Mouse (Mus musculus): Measurements from ENCODE around the gene Adam11.
A peak's percentile ranks its signal among the peaks of the same experiment; 100 is the strongest.

The Adam11 gene

DNA sequence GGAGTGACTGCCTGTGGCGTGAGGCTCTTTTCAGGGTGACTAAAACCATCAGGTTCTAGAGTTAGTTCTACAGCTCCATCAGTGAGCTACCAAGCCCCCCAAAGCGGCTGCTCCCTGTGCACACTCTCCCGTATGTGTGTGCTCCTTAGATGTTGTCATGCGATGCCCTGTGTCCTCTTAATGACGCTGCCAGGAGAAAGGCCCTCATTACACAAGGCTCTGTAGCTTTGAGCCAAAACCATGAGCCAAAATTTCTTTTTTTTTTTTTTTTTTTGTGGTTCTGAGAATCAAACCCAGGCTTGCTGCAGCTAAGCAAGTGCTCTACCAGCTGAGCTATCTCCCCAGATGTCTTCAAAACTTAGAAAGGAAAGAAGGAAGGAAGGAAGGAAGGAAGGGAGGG, 28.1 kb upstream of the Adam11 start:
- no peaks in the 10 kb centered on the region for H3K4me1 ChIP-seq (replicated peaks; ENCODE audit: low read depth, low read length)
- TF ChIP-seq NANOG (IDR thresholded peaks at IDR 0.05; ENCODE audit: borderline replicate concordance, low read length) (no peak), POU5F1 (IDR thresholded peaks at IDR 0.05; ENCODE audit: borderline replicate concordance, low read length) (no peak), CTCF (conservative IDR thresholded peaks at IDR 0.05; ENCODE audit: low read length) (no peak)
- peaks cover 10% of the 10 kb centered on the region for H3K27me3 ChIP-seq (ENCODE audit: insufficient read depth, low read length)
- H3K9me3 ChIP-seq (ENCODE audit: low read length): no peaks in the 10 kb centered on the region
- no peak overlapping the region for H3K4me3 ChIP-seq (replicated peaks; ENCODE audit: low read length)
- H3K36me3 ChIP-seq (ENCODE audit: insufficient read depth, low read length): no peaks in the 10 kb centered on the region

GRCm38 (mm10) chr11:102734961-102735360, 26.3 kb upstream of the Adam11 start:
- Histone ChIP-seq H3K4me1 (replicated peaks; ENCODE audit: low read depth, low read length) (peaks cover 11% of the 10 kb centered on the region), H3K9me3 (ENCODE audit: low read length) (no peaks in the 10 kb centered on the region), H3K4me3 (replicated peaks; ENCODE audit: low read length) (no peak overlapping the region), H3K27me3 (ENCODE audit: insufficient read depth, low read length) (peaks cover 25% of the 10 kb centered on the region), H3K36me3 (ENCODE audit: insufficient read depth, low read length) (no peaks in the 10 kb centered on the region)
- TF ChIP-seq NANOG (IDR thresholded peaks at IDR 0.05; ENCODE audit: borderline replicate concordance, low read length) (no peak), CTCF (conservative IDR thresholded peaks at IDR 0.05; ENCODE audit: low read length) (peak; percentile 18)

- TF ChIP-seq POU5F1 (IDR thresholded peaks at IDR 0.05; ENCODE audit: borderline replicate concordance, low read length) (no peak), CTCF (conservative IDR thresholded peaks at IDR 0.05; ENCODE audit: low read length) (no peak), NANOG (IDR thresholded peaks at IDR 0.05; ENCODE audit: borderline replicate concordance, low read length) (no peak)
- Histone ChIP-seq H3K36me3 (ENCODE audit: insufficient read depth, low read length) (no peaks in the 10 kb centered on the region), H3K4me3 (replicated peaks; ENCODE audit: low read length) (no peak overlapping the region), H3K27me3 (ENCODE audit: insufficient read depth, low read length) (peaks cover 46% of the 10 kb centered on the region), H3K9me3 (ENCODE audit: low read length) (no peaks in the 10 kb centered on the region), H3K4me1 (replicated peaks; ENCODE audit: low read depth, low read length) (peaks cover 32% of the 10 kb centered on the region)
Measured at GRCm38 (mm10) chr11:102738046-102738445, 23.2 kb upstream of the Adam11 start.

DNA sequence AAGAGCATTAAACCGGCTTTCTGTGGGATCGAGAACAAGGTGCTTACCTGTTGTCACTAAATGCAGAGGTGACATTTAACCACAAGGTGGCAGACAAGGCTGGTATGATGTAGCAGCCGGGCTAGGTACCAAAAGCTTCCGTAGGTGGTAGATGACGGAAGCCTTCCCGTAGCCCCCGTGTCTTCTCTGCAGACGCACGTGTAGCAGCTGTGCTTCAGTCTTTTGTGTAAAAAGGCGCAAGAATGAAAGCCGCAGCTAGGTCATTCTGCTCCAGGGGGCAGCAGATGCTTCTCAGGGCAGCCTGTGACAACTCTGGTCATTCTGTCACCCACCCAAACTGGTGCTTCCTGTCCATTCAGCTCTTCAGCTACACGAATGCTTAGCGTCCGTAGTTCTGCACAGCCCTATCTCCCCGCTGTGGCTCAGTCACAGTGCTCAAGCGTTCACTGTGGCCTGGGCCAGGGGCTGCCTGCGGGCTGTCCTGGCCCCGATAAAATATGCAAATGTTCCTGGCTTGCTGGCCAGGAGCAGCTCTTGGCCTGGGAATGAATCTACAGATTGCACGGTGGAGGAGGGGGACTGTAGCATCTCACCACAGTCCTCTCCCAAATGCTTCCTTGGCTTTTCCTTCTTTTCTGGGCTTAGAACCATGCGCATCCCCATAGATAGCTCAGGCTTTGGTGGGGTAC, 21.8 kb upstream of the Adam11 start:
- Histone ChIP-seq H3K9me3 (ENCODE audit: low read length) (no peaks in the 10 kb centered on the region), H3K36me3 (ENCODE audit: insufficient read depth, low read length) (no peaks in the 10 kb centered on the region), H3K27me3 (ENCODE audit: insufficient read depth, low read length) (peaks cover 56% of the 10 kb centered on the region), H3K4me3 (replicated peaks; ENCODE audit: low read length) (peak overlapping the region; percentile 32; the same call in 1 of the 2 replicates), H3K4me1 (replicated peaks; ENCODE audit: low read depth, low read length) (peaks cover 36% of the 10 kb centered on the region)
- TF ChIP-seq CTCF (conservative IDR thresholded peaks at IDR 0.05; ENCODE audit: low read length): peak; percentile 47
- no peak for TF ChIP-seq NANOG (IDR thresholded peaks at IDR 0.05; ENCODE audit: borderline replicate concordance, low read length)

- TF ChIP-seq CTCF (conservative IDR thresholded peaks at IDR 0.05; ENCODE audit: low read length): no peak
- no peak for TF ChIP-seq NANOG (IDR thresholded peaks at IDR 0.05; ENCODE audit: borderline replicate concordance, low read length)
- TF ChIP-seq POU5F1 (IDR thresholded peaks at IDR 0.05; ENCODE audit: borderline replicate concordance, low read length): no peak
- H3K9me3 ChIP-seq (ENCODE audit: low read length): no peaks in the 10 kb centered on the region
Measured at GRCm38 (mm10) chr11:102740634-102741033, 20.6 kb upstream of the Adam11 start.

GRCm38 (mm10) chr11:102741129-102741950, 19.9 kb upstream of the Adam11 start:
- H3K27me3 ChIP-seq (ENCODE audit: insufficient read depth, low read length): peaks cover 56% of the 10 kb centered on the region
- no peak for TF ChIP-seq CTCF (conservative IDR thresholded peaks at IDR 0.05; ENCODE audit: low read length)
- TF ChIP-seq NANOG (IDR thresholded peaks at IDR 0.05; ENCODE audit: borderline replicate concordance, low read length): no peak
- no peak for TF ChIP-seq POU5F1 (IDR thresholded peaks at IDR 0.05; ENCODE audit: borderline replicate concordance, low read length)
- no peaks in the 10 kb centered on the region for H3K36me3 ChIP-seq (ENCODE audit: insufficient read depth, low read length)
- H3K4me1 ChIP-seq (replicated peaks; ENCODE audit: low read depth, low read length): peaks cover 40% of the 10 kb centered on the region
- no peaks in the 10 kb centered on the region for H3K9me3 ChIP-seq (ENCODE audit: low read length)
- H3K4me3 ChIP-seq (replicated peaks; ENCODE audit: low read length): peak overlapping the region; percentile 37

More at GRCm38 (mm10) chr11:102740634-102741033, 20.6 kb upstream of the Adam11 start:
- Histone ChIP-seq H3K4me1 (replicated peaks; ENCODE audit: low read depth, low read length) (peaks cover 40% of the 10 kb centered on the region), H3K4me3 (replicated peaks; ENCODE audit: low read length) (no peak overlapping the region), H3K27me3 (ENCODE audit: insufficient read depth, low read length) (peaks cover 58% of the 10 kb centered on the region), H3K36me3 (ENCODE audit: insufficient read depth, low read length) (no peaks in the 10 kb centered on the region)

DNA sequence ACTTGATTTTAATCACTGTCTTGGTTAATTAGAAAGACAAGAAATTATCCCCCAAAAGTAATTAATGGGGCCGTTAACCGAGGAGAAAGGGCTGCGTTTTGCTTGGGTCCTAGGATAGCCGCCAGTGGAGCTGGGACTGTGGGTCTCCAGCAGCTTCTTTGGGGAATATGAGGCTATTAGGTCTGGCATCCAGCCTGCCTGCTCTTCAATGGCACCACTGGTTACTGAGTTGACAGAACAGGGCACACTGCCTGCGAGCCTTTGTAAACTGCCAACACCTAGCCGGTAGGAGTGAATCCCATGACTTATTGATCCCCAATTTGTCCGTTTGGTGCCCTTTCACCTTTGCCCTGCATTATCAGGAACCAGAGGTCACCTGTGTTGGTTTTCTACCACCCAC, 19.2 kb upstream of the Adam11 start:
- Histone ChIP-seq H3K27me3 (ENCODE audit: insufficient read depth, low read length) (peaks cover 58% of the 10 kb centered on the region), H3K36me3 (ENCODE audit: insufficient read depth, low read length) (no peaks in the 10 kb centered on the region), H3K4me1 (replicated peaks; ENCODE audit: low read depth, low read length) (peaks cover 40% of the 10 kb centered on the region), H3K9me3 (ENCODE audit: low read length) (no peaks in the 10 kb centered on the region), H3K4me3 (replicated peaks; ENCODE audit: low read length) (no peak overlapping the region)
- TF ChIP-seq CTCF (conservative IDR thresholded peaks at IDR 0.05; ENCODE audit: low read length) (no peak), NANOG (IDR thresholded peaks at IDR 0.05; ENCODE audit: borderline replicate concordance, low read length) (no peak), POU5F1 (IDR thresholded peaks at IDR 0.05; ENCODE audit: borderline replicate concordance, low read length) (no peak)

DNA sequence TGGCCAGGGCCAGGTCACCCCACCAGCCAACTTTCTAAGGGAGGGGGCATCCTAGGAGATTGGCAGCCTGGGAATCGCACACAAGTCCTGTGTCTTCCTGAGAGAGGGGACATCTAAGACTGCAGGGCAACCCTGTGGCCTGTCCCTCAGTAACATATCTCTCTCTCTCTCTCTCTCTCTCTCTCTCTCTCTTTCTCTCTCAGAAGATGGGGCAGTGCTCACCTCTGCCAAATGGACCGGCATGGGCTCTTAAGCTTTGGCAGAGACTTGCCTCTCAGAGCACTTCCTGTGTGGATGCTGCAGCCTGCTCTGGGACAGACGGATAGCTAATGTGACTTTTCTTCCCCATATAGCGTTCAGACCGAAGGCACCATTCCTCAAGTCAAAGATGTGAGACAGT, 18.4 kb upstream of the Adam11 start:
- Histone ChIP-seq H3K4me1 (replicated peaks; ENCODE audit: low read depth, low read length) (peaks cover 40% of the 10 kb centered on the region), H3K27me3 (ENCODE audit: insufficient read depth, low read length) (peaks cover 54% of the 10 kb centered on the region), H3K4me3 (replicated peaks; ENCODE audit: low read length) (no peak overlapping the region), H3K9me3 (ENCODE audit: low read length) (no peaks in the 10 kb centered on the region), H3K36me3 (ENCODE audit: insufficient read depth, low read length) (no peaks in the 10 kb centered on the region)
- TF ChIP-seq NANOG (IDR thresholded peaks at IDR 0.05; ENCODE audit: borderline replicate concordance, low read length): no peak
- TF ChIP-seq CTCF (conservative IDR thresholded peaks at IDR 0.05; ENCODE audit: low read length): no peak
- no peak for TF ChIP-seq POU5F1 (IDR thresholded peaks at IDR 0.05; ENCODE audit: borderline replicate concordance, low read length)

Data from E14TG2a.4 (cell line).